Mouse (Mus musculus) lung, embryonic 14.5 days (tissue): Measurements from ENCODE around the gene Atg10. TPM values are rescaled to one million over a fixed set of nuclear protein-coding genes. Genes with fewer than 3 reads are reported as not detected.
A peak's percentile ranks its signal among the peaks of the same experiment; 100 is the strongest.

Experiments used
- ATAC-seq: fragments of 200-750 bp; cut with Nextera tagmentation; 2 replicates; pipeline ENCODE4 v1.8.0; 2017; ENCODE audit warnings: mild to moderate bottlenecking, moderate TSS enrichment, moderate library complexity; ENCODE audit not compliant: insufficient read depth
- DNase-seq: peaks from one replicate; pipeline ENCODE4 v3.0.0-alpha.2; 2015
- H3K27ac ChIP-seq: fragments of 300-500 bp; sonication (generic); 2 replicates; pipeline ENCODE4 v1.5.1; 2014; ENCODE audit warnings: low read depth, mild to moderate bottlenecking, moderate library complexity
- H3K27me3 ChIP-seq: fragments of 300-500 bp; sonication (generic); 2 replicates; pipeline ENCODE4 v1.6.1; 2014; ENCODE audit warnings: low read length, control low read depth; ENCODE audit not compliant: insufficient read depth
- H3K36me3 ChIP-seq: fragments of 300-500 bp; sonication (generic); 2 replicates; pipeline ENCODE4 v1.6.1; 2014; ENCODE audit warnings: control low read depth; ENCODE audit not compliant: insufficient read depth
- H3K4me1 ChIP-seq: fragments of 300-500 bp; sonication (generic); 2 replicates; pipeline ENCODE4 v1.6.1; 2014; ENCODE audit warnings: antibody characterized with exemption, control low read depth; ENCODE audit not compliant: insufficient read depth
- H3K4me2 ChIP-seq: fragments of 300-500 bp; sonication (generic); 2 replicates; pipeline ENCODE4 v1.6.1; 2014; ENCODE audit warnings: mild to moderate bottlenecking
- H3K4me3 ChIP-seq: fragments of 300-500 bp; sonication (generic); 2 replicates; pipeline ENCODE4 v1.5.1; 2014; ENCODE audit warnings: low read depth, low read length
- H3K9ac ChIP-seq: fragments of 300-500 bp; sonication (generic); 2 replicates; pipeline ENCODE4 v1.6.1; 2014
- H3K9me3 ChIP-seq: fragments of 300-500 bp; sonication (generic); 2 replicates; pipeline ENCODE4 v1.6.1; 2016; ENCODE audit warnings: low read depth, low read length, control low read depth
- CTCF ChIP-seq: IDR thresholded peaks from 2 replicates; pipeline ENCODE4 v1.5.1; 2016; ENCODE audit warnings: antibody characterized with exemption, low read depth
- WGBS: fragments of 180-500 bp; shearing (Covaris S2); extraction: QIAGEN DNeasy Blood & Tissue Kit; methylation state at CpG from one replicate; pipeline ENCODE4 v1.1.7; 2014; 5-methylcytosine and 5-hydroxymethylcytosine counted together
- polyA plus RNA-seq: library from polyadenylated mRNA; unstranded; fragments of >200 nt; fragmentation: Nextera tagmentation; extraction: Ambion mirVana; gene quantifications from 2 replicates; pipeline ENCODE4 v1.2.1, GENCODE M21; 2014

The Atg10 gene
- polyA plus RNA-seq, 1 experiment from 2014 or later, result 13.4 TPM

DNA sequence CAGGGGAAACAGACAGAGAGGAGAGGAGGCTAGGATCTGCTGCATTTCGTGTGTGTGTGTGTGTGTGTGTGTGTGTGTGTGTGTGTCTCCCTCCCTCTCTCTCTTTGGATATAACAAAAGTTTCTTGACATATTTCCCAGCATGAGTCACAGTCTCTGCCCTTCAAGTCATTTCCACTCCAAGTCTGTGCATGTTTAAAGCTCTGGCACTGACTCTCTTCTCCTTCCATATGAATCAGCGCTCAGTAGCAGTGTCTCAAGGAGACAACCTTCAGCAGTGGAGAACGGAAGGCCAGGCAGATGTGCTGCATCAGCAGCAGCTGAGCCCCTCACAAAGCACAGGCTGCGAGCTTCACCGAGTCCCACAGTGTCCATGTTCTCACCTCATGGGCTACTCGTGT, 58.6 kb downstream of the Atg10 start:
- WGBS, result 36% methylated on average over 6 of the region's 6 CpGs
- Histone ChIP-seq H3K27me3 (no peaks in the 10 kb centered on the region), H3K4me1 (0 out of 2 replicates have a peak, but pooled peaks cover 3% of the 10 kb centered on the region), H3K4me3 (no peak overlapping the region), H3K4me2 (no peak overlapping the region), H3K9ac (no peak overlapping the region), H3K9me3 (no peaks in the 10 kb centered on the region), H3K27ac (peak overlapping the region; percentile 58; the same call in 1 of the 2 replicates), H3K36me3 (no peaks in the 10 kb centered on the region)
- ATAC-seq, result peak; percentile 70
- DNase-seq, result peak; percentile 68
- TF ChIP-seq CTCF, result no peak

DNA sequence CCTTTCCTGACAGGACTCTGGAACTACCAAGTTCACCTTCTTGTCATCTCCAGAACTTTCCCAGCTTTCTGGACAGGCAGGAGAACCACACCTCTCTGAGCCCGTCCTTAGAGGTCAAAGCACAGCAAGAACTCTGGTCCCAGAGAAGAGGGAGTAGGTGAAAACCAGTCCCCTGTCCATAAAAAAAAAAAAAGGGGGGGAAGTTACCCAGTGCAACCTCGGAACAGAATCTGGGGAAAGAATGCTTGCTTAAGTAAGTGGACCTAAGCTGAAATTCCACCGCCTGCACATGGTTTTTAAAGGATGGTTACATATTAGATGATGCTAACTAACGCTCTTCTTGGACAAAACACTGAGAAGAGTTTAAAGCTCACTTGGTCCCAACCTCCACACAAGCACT, 60.5 kb downstream of the Atg10 start:
- DNase-seq (no peak), ATAC-seq (no peak)
- H3K27me3 ChIP-seq, result no peaks in the 10 kb centered on the region

DNA sequence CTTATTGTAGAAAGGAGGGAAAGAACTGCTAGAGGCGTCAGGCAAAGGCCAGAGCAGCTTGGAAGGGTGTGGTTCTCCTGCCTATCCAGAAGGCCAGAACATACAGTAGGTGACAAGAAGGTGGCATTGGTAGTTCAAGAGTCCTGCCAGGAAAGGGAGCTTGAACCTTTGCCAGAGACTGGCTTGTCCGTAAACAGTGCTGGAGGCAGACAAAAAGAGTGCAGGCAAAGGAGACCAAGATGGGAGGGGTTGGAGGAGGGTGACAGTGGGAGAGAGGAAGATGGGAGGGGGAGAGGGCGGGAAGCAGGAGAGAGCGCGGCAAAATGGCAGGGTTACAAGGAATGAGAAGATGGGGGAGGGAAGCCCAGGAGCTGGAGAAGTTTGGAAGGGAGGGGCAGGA, 61.3 kb downstream of the Atg10 start:
- ATAC-seq, result peak; percentile 9; the same call in 1 of the 2 replicates
- no peak overlapping the region for H3K27ac ChIP-seq
- no peak overlapping the region for H3K9ac ChIP-seq
- DNase-seq, result peak; percentile 49
- H3K27me3 ChIP-seq, result no peaks in the 10 kb centered on the region
- H3K4me1 ChIP-seq, result 0 out of 2 replicates have a peak, but pooled peaks cover 3% of the 10 kb centered on the region
- no peak overlapping the region for H3K4me3 ChIP-seq
- no peak overlapping the region for H3K4me2 ChIP-seq
- 21% methylated on average over 5 of the region's 5 CpGs for WGBS
- H3K9me3 ChIP-seq, result no peaks in the 10 kb centered on the region
- H3K36me3 ChIP-seq, result no peaks in the 10 kb centered on the region
- TF ChIP-seq CTCF, result no peak

More for the DNA sequence above, 60.5 kb downstream of the Atg10 start:
- no peak overlapping the region for H3K4me2 ChIP-seq
- 0 out of 2 replicates have a peak, but pooled peaks cover 3% of the 10 kb centered on the region for H3K4me1 ChIP-seq
- H3K4me3 ChIP-seq, result no peak overlapping the region
- TF ChIP-seq CTCF, result no peak
- no peak overlapping the region for H3K9ac ChIP-seq
- H3K36me3 ChIP-seq, result no peaks in the 10 kb centered on the region
- H3K9me3 ChIP-seq, result no peaks in the 10 kb centered on the region
- WGBS, result 65% methylated on average over 4 of the region's 4 CpGs
- H3K27ac ChIP-seq, result no peak overlapping the region

DNA sequence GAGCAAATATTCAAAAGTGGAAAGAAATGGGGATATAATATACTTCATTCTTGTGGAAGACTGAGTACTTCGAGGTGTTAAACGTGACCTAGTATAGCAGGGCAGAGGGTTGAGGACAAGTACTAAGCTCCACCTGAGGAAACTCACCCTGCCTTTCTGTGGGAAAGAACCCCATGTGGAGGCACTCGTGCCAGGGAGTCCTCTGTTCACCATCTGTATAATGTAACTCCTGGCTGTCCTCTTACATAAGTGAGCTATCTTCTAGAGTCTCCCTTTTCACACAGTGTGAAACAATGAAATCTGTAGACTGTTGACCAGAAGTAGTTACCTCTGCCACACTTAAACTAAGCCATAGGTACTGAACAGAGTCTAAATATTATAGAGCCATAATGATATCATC, 63.2 kb downstream of the Atg10 start:
- H3K27me3 ChIP-seq, result no peaks in the 10 kb centered on the region
- no peak overlapping the region for H3K4me2 ChIP-seq
- no peak for DNase-seq
- ATAC-seq, result no peak
- TF ChIP-seq CTCF, result no peak
- 83% methylated on average over 3 of the region's 3 CpGs for WGBS
- no peaks in the 10 kb centered on the region for H3K36me3 ChIP-seq
- H3K4me1 ChIP-seq, result 0 out of 2 replicates have a peak, but pooled peaks cover 3% of the 10 kb centered on the region
- H3K4me3 ChIP-seq, result no peak overlapping the region
- no peak overlapping the region for H3K9ac ChIP-seq
- no peak overlapping the region for H3K27ac ChIP-seq
- H3K9me3 ChIP-seq, result no peaks in the 10 kb centered on the region

DNA sequence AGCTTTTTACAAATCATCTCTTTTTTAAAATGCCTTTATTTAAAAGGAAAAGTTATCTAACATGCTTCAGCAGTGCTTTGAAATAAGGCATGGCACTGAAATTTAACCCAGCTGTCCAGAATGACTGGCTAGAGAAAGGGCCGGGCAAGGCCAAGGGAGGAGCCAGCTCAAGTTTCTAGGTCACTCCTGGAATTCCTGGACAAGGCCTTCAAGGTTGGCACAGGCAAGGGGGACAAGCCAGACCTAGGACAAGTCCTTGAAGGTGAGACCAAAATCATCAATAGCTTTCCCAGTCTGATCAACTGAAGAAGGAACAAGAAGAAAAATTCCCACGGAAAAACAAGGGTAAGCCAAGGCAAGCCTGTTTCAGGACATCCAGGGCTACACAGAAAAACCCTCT, 63.9 kb downstream of the Atg10 start:
- H3K27me3 ChIP-seq, result no peaks in the 10 kb centered on the region
- H3K4me2 ChIP-seq, result no peak overlapping the region
- H3K4me3 ChIP-seq, result no peak overlapping the region
- H3K9me3 ChIP-seq, result no peaks in the 10 kb centered on the region
- H3K4me1 ChIP-seq, result 0 out of 2 replicates have a peak, but pooled peaks cover 3% of the 10 kb centered on the region
- WGBS, result 52% methylated on average over 2 of the region's 2 CpGs
- no peak for ATAC-seq
- TF ChIP-seq CTCF, result no peak
- H3K27ac ChIP-seq, result no peak overlapping the region; the same call in 1 of the 2 replicates
- H3K9ac ChIP-seq, result no peak overlapping the region
- no peak for DNase-seq
- no peaks in the 10 kb centered on the region for H3K36me3 ChIP-seq

DNA sequence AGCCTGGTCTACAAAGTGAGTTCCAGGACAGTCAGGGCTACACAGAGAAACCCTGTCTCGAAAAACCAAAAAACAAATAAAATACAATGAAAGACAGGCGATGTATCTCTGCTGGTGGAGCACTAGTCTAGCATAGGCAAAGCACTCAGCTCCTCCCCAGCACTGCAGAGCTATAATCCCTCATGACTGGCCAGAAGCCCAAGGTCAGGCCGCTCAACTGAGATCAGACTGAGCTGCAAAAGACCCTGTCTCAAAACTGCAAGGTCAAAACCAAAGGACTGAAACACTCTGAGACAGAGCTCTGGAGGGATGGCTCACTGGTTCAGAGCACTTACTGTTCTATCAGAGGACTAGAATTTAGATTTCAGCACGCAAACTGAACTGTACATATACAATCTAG, 65.8 kb downstream of the Atg10 start:
- no peak for DNase-seq
- no peak for TF ChIP-seq CTCF
- no peaks in the 10 kb centered on the region for H3K27me3 ChIP-seq
- no peaks in the 10 kb centered on the region for H3K36me3 ChIP-seq
- no peak overlapping the region for H3K27ac ChIP-seq
- H3K4me3 ChIP-seq, result no peak overlapping the region
- H3K4me1 ChIP-seq, result 0 out of 2 replicates have a peak, but pooled peaks cover 3% of the 10 kb centered on the region
- 90% methylated on average over 4 of the region's 4 CpGs for WGBS
- no peaks in the 10 kb centered on the region for H3K9me3 ChIP-seq
- ATAC-seq, result no peak
- H3K9ac ChIP-seq, result no peak overlapping the region
- H3K4me2 ChIP-seq, result no peak overlapping the region

DNA sequence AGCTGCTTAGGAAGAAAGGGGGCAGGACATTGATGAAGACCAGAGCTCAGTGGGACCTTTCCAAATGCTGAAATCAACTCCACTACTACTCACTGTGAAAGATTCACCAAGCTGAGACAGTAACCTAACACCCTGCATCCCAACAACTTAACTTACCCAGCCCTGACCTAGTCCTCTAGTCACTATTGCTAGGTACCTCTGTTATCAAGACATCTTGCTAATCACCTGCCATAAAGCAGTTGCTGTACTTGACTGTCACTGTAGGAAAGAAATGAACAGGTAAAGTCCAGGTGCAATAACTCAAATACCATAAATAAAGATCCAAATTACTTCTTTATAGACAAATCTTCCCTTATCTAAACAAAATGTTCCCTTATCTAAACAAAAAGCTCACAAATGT, 66.3 kb downstream of the Atg10 start:
- DNase-seq, result no peak
- H3K4me1 ChIP-seq, result no peaks in the 10 kb centered on the region
- no peak for TF ChIP-seq CTCF
- H3K27ac ChIP-seq, result no peak overlapping the region
- no peak overlapping the region for H3K4me3 ChIP-seq
- H3K36me3 ChIP-seq, result no peaks in the 10 kb centered on the region
- H3K9ac ChIP-seq, result no peak overlapping the region
- no peaks in the 10 kb centered on the region for H3K27me3 ChIP-seq
- H3K4me2 ChIP-seq, result no peak overlapping the region
- H3K9me3 ChIP-seq, result no peaks in the 10 kb centered on the region
- no peak for ATAC-seq

DNA sequence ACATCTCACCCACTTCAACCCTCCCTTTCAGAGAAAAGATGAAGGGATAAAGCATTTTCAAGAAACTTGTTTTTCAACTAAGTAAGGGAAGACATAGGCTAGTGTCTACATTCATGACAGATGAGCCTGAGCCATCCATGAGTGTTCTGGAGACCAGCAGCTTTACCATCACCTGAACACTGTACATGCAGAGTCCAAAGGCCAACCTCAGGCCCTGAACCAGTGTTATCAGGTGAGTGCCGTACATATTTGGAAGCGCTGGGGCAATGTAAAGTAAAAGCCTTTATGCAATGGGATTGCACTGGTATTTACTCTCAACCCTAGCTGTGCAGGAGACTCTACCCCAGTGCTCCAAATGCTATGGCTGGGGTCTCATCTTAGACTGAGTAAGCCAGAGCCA, 66.8 kb downstream of the Atg10 start:
- no peak for TF ChIP-seq CTCF
- ATAC-seq, result no peak
- Histone ChIP-seq H3K9ac (no peak overlapping the region), H3K4me1 (no peaks in the 10 kb centered on the region), H3K4me2 (no peak overlapping the region), H3K27ac (no peak overlapping the region), H3K9me3 (no peaks in the 10 kb centered on the region), H3K27me3 (no peaks in the 10 kb centered on the region), H3K36me3 (no peaks in the 10 kb centered on the region), H3K4me3 (no peak overlapping the region)
- 96% methylated on average over 2 of the region's 2 CpGs for WGBS
- no peak for DNase-seq
